Mouse (Mus musculus) R1 (cell line): ENCODE results near the gene Ddx31.

Source experiments
- DNase-seq: peaks from one replicate; pipeline ENCODE4 v3.0.0-alpha.2; 2018; ENCODE audit warnings: low read depth, low spot score

Gene Ddx31

GRCm38 (mm10) chr2:28911331-28912038 lies 71.3 kb downstream of the Ddx31 start:
- peak; percentile 23 for DNase-seq

DNA sequence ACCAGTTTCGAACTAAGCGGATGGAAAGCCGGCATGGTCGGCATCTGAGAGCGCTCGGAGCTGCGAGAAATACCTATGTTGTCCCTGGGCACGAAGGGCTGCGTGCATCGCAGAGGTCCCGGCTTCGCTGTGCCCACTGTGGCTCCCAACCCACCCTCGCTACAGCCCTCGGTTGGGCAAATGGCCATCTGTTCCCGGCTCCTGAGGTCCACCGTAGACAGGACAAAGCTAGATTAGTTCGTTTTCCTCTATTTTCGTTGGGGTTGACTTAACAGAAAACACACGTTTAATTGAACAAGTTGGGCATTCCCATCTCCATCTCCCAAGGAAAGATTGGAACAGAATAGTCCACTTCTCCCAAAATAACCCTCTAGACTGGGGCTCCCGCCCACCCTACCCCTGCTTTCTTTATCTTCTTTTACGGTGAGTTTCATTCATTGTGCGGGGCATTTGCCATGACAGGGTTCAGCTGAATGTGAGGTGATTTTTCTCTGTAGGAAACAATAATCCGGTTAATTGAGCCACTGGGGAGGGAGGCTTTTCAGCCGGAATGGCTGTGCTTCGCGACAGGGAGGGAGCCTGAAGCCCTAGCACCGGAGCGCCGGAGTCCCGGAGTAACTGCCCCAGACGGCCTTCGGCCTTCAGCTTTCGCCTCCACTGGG lies 72.0 kb downstream of the Ddx31 start:
- no peak for DNase-seq

DNA sequence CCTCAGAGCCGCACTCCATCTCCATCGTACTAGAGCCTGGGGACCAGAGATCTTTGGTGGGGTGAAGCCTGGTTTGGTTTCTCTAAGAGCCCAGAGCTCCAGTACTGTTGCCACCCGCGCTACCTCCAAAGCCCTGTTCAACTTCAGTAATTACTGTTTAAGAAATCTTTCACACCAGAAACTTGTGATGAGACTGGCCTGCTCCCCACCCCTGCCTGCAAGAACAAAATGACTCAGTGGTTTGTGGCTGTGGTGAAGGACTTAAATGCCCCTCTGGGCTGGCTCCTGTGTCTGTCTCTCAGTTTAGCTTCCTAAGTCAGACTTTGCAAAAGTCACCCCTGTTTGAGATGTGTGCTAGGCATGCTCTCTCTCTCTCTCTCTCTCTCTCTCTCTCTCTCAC lies 72.8 kb downstream of the Ddx31 start:
- no peak for DNase-seq

- no peak for DNase-seq
Observed at GRCm38 (mm10) chr2:28914121-28914520, 73.9 kb downstream of the Ddx31 start.

- DNase-seq: no peak
Observed at GRCm38 (mm10) chr2:28915104-28915738, 75.0 kb downstream of the Ddx31 start.

GRCm38 (mm10) chr2:28915768-28916512 lies 75.7 kb downstream of the Ddx31 start:
- DNase-seq: peak; percentile 77

- DNase-seq: no peak
Observed at GRCm38 (mm10) chr2:28916513-28916865, 76.3 kb downstream of the Ddx31 start, which contains the start of gene Barhl1. TSS of gene Barhl1 (minus strand) at chr2:28916668.

- no peak for DNase-seq
Observed at GRCm38 (mm10) chr2:28917156-28917517, 76.9 kb downstream of the Ddx31 start.

DNA sequence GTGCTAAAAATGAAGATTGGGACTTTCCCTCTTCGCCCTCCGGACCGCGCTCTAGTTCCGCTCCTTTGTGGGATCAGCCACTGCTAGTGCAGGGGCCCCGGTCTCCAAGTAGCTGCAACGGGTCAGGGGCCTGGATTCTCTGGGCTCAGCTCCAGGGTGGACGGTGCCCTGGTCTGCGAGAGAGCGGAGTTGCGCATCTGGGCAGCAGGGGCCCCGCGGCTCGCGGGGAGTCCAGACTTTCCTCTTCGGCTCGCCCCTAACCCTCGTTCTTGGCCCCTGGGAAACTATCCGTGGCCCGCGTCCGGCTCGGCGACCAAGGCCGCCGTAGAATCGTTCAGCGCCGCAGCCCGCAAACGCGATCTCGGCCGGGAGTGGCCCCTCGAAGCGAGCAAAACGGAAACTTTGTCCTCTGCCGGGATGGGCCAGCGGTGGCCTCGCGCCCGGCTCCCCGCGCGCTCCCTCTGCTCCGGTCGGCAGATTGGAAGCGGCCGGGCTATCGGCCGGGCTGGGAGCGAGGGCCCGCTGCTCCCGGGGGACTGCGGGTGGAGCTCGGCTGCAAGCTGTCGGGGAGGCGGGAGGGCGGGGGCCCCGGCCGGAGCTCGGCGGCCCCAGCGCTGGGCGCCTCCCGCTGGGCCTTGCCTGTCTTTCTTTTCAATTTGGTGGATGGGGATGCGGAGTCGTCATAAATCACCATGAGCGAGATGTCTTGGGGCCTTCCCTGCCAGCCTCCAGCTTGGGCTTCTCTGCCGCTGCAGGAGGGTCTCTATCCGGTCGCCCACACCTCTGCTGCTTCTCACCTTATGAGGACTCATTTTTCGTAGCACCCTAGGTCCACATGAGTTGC lies 77.5 kb downstream of the Ddx31 start:
- DNase-seq: peak; percentile 27

- DNase-seq: no peak
Observed at GRCm38 (mm10) chr2:28919001-28919400, 78.8 kb downstream of the Ddx31 start.

DNA sequence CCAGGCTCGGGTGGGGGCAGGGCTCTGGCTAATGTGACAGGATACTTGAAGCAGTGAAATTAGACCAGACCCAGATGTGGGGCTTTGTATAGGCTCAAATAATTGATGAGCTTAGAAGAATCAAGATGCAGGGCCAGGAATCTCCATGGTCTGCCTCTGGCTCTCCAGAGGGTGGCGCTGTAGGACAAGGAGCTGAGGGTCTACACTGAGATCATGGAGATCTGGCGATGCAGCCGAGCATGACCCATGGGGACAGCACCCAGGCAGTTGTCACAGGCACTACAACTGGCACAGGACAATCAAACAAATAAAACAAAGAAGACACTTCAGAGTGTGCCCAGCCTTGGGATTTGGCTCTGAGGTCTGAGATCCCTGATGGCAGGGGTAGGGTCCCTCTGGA lies 83.7 kb downstream of the Ddx31 start:
- DNase-seq: peak; percentile 60

GRCm38 (mm10) chr2:28930571-28930970 lies 90.4 kb downstream of the Ddx31 start:
- DNase-seq: peak; percentile 59

DNA sequence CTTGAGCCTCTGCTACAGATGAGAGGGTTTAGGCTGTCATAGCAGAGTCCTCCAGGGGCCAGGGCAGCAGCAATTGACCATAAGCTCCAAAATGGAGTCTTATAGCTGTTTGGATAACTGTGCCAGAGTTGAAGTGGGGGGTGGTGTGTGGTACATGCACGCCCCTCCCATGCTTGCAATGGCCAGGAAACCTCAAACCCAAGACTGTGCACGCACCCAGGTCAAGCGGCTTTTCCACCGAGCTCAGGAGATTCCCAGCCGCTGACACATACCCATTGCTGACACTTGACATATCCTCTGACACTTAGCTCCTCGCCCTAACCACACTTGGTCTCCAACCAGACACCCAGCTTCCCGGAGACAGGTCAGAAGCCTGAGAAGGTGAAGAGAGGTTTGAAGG lies 98.8 kb downstream of the Ddx31 start:
- DNase-seq: no peak

GRCm38 (mm10) chr2:28943666-28944516 lies 103.7 kb downstream of the Ddx31 start:
- DNase-seq: no peak

DNA sequence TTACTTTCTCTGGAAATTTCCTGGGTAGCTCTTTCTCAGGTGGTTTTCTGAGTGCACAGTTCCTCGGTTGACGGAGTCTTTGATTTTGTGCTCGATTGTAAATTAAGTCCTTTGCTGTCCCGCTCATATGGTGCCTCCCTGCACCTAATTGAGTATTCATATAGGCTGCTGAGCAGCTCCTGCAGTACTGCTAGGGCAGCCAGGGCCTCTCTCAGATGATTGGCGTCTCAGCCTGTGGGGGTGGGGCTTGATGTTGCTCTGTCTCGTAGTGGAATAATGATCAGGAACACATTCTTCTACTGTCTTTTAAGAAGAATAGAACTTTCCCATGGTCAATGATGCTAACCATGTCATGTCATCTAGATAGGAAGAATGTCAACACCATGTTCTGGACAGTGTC lies 105.2 kb downstream of the Ddx31 start:
- no peak for DNase-seq

DNA sequence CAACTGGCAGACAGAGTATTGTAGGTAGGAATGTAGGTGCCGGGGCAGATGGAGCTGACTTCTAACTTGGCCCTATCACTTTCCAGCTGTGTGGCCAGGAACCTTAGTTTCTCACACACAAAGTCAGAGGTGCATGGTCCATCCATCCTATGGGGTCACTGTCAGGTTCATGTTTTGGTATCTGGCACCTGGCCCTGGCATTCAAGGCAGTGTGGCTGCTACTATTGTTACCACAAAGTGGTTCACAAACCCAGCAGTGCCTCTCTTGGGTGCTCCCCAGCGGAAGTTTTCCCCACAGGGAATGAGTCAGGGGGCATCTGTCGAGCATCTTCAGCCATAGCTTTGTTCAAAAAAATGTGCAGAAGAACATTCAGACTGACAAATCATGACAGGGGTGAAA lies 106.1 kb downstream of the Ddx31 start:
- DNase-seq: no peak

DNA sequence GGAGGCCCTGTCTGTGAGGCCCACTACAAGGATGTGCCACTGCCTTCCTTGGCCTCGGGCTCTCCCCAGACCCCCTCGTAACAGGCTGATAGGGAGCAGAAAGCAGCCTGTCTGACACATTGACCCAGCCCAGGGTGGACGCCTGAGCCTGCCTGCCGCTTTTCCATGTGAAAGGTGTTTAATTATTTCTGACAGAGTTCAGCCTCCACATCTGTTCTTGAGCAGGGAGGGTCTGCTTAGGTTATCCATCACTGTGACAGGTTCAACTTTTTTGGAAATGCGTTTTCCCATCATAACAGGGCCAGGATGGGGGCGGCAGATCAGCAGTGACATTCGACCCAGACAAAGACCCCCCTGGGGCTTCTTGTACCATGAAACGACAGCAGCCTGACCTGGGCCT lies 112.8 kb downstream of the Ddx31 start:
- DNase-seq: no peak

- DNase-seq: no peak
Observed at GRCm38 (mm10) chr2:28954595-28954994, 114.4 kb downstream of the Ddx31 start.
